Mouse (Mus musculus) kidney, embryonic 14.5 days (tissue): ENCODE data around the gene Wdr46. TPM values are rescaled to one million over a fixed set of nuclear protein-coding genes. Genes with fewer than 3 reads are reported as not detected.

Experiments used
- ATAC-seq: fragments of 200-750 bp; cut with Nextera tagmentation; 2 replicates; pipeline ENCODE4 v1.8.0; 2017; ENCODE audit warnings: moderate number of reproducible peaks, mild to moderate bottlenecking, moderate TSS enrichment, moderate library complexity; ENCODE audit not compliant: low FRiP score, low TSS enrichment
- H3K27ac ChIP-seq: fragments of 300-500 bp; sonication (generic); 2 replicates; pipeline ENCODE4 v1.5.1; 2014; ENCODE audit warnings: low read depth, mild to moderate bottlenecking, low read length, moderate library complexity, mixed read lengths
- H3K27me3 ChIP-seq: fragments of 300-500 bp; sonication (generic); 2 replicates; pipeline ENCODE4 v1.6.1; 2014; ENCODE audit warnings: mild to moderate bottlenecking, low read length; ENCODE audit not compliant: control insufficient read depth, insufficient read depth
- H3K36me3 ChIP-seq: fragments of 300-500 bp; sonication (generic); 2 replicates; pipeline ENCODE4 v1.6.1; 2014; ENCODE audit warnings: low read length, mixed read lengths; ENCODE audit not compliant: control insufficient read depth, insufficient read depth
- H3K4me1 ChIP-seq: fragments of 300-500 bp; sonication (generic); 2 replicates; pipeline ENCODE4 v1.6.1; 2014; ENCODE audit warnings: low read length, mixed read lengths; ENCODE audit not compliant: control insufficient read depth, insufficient read depth
- H3K4me2 ChIP-seq: fragments of 300-500 bp; sonication (generic); replicated peaks from 2 replicates; pipeline ENCODE4 v1.6.1; 2014; ENCODE audit warnings: low read depth, mild to moderate bottlenecking, low read length
- H3K4me3 ChIP-seq: fragments of 300-500 bp; sonication (generic); 2 replicates; pipeline ENCODE4 v1.5.1; 2014; ENCODE audit warnings: mild to moderate bottlenecking, low read length
- H3K9ac ChIP-seq: fragments of 300-500 bp; sonication (generic); 2 replicates; pipeline ENCODE4 v1.6.1; 2014; ENCODE audit warnings: low read depth, mild to moderate bottlenecking, low read length, moderate library complexity
- H3K9me3 ChIP-seq: fragments of 300-500 bp; sonication (generic); 2 replicates; pipeline ENCODE4 v1.6.1; 2016; ENCODE audit warnings: low read length; ENCODE audit not compliant: control insufficient read depth
- WGBS: fragments of 180-500 bp; shearing (Covaris S2); extraction: QIAGEN DNeasy Blood & Tissue Kit; methylation state at CpG from one replicate; pipeline ENCODE4 v1.1.7; 2014; 5-methylcytosine and 5-hydroxymethylcytosine counted together
- polyA plus RNA-seq: library from polyadenylated mRNA; unstranded; fragments of >200 nt; fragmentation: Nextera tagmentation; extraction: Ambion mirVana; gene quantifications from 2 replicates; pipeline ENCODE4 v1.2.1, GENCODE M21; 2014

Wdr46 gene
- polyA plus RNA-seq, 1 experiment from 2014 or later = 37.8 TPM

GRCm38 (mm10) chr17:33916294-33916693 lies 24.2 kb upstream of the Wdr46 start:
- peaks cover 35% of the 10 kb centered on the region for H3K36me3 ChIP-seq
- peak overlapping the region; percentile 61 for H3K4me3 ChIP-seq
- no peaks in the 10 kb centered on the region for H3K9me3 ChIP-seq
- no peaks in the 10 kb centered on the region for H3K27me3 ChIP-seq
- peak overlapping the region; percentile 65 for H3K9ac ChIP-seq
- 1% methylated on average over 13 of the region's 20 CpGs for WGBS
- peak overlapping the region; percentile 57 for H3K4me2 ChIP-seq
- peak overlapping the region; percentile 86 for H3K27ac ChIP-seq
- peak; percentile 7 for ATAC-seq
- peaks cover 20% of the 10 kb centered on the region; the same call in 1 of the 2 replicates for H3K4me1 ChIP-seq

DNA sequence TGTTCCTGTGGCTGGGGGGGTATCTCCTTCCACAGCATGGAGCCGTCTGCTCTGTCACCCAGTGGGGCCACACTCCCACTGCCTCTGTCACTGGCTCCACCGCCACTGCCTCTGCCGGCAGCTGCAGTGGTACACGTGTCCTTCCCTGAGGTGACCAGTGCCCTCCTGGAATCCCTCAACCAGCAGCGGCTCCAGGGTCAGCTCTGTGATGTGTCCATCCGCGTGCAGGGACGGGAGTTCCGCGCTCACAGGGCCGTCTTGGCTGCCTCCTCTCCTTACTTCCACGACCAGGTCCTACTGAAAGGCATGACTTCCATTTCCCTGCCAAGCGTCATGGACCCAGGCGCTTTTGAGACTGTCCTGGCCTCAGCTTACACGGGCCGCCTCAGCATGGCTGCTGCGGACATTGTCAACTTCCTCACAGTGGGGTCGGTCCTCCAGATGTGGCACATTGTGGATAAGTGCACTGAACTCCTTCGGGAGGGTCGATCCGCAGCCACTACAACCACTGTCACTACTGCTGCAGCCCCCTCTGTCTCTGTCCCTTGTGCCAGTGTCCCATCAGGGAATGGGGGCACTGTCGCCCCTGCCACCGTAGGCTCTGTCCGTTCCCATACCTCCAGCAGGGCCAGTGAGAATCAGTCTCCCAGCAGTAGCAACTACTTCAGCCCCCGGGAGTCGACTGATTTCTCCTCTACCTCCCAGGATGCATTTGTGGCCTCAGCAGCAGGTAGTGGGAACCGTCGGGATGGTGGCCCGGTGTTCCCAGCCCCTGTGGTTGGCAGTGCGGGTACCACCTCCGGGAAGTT lies 23.4 kb upstream of the Wdr46 start:
- no peak overlapping the region for H3K27ac ChIP-seq
- peaks cover 27% of the 10 kb centered on the region for H3K36me3 ChIP-seq

DNA sequence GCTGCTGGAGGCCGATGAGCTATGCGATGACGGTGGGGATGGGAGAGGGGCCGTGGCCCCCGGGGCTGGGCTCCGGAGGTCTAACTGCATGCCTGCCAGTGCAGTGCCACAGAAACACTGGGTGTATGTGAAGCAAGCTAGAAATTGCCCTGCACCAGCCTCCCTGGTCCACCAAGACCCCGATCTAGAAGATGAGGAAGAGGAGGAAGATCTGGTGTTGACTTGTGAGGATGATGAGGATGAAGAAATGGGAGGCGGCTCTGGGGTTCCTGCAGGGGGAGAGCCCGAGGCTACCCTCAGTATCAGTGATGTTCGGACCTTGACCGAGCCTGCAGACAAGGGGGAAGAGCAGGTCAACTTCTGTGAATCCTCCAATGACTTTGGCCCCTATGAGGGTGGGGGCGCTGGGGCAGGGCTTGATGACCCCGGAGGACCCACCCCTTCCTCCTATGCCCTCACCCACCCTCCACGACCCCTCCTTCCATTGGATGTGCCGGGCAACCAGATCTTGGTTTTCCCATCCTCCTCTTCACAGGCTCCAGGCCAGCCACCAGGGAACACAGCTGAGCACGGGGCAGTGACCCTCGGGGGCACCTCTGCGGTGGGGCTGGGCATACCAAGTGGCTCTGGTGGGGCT lies 22.7 kb upstream of the Wdr46 start:
- Histone ChIP-seq H3K9ac (no peak overlapping the region), H3K9me3 (no peaks in the 10 kb centered on the region), H3K27ac (no peak overlapping the region), H3K36me3 (peaks cover 21% of the 10 kb centered on the region), H3K27me3 (no peaks in the 10 kb centered on the region), H3K4me3 (no peak overlapping the region; the same call in 1 of the 2 replicates), H3K4me2 (no peak overlapping the region), H3K4me1 (peaks cover 12% of the 10 kb centered on the region; the same call in 1 of the 2 replicates)
- WGBS = 87% methylated on average over 18 of the region's 18 CpGs
- ATAC-seq = no peak

More for the DNA sequence above, 23.4 kb upstream of the Wdr46 start:
- Histone ChIP-seq H3K27me3 (no peaks in the 10 kb centered on the region), H3K4me1 (peaks cover 14% of the 10 kb centered on the region; the same call in 1 of the 2 replicates), H3K4me3 (peak overlapping the region; percentile 61), H3K9ac (peak overlapping the region; percentile 65; the same call in 1 of the 2 replicates), H3K4me2 (peak overlapping the region; percentile 57), H3K9me3 (no peaks in the 10 kb centered on the region)
- WGBS = 79% methylated on average over 31 of the region's 31 CpGs
- ATAC-seq = no peak

DNA sequence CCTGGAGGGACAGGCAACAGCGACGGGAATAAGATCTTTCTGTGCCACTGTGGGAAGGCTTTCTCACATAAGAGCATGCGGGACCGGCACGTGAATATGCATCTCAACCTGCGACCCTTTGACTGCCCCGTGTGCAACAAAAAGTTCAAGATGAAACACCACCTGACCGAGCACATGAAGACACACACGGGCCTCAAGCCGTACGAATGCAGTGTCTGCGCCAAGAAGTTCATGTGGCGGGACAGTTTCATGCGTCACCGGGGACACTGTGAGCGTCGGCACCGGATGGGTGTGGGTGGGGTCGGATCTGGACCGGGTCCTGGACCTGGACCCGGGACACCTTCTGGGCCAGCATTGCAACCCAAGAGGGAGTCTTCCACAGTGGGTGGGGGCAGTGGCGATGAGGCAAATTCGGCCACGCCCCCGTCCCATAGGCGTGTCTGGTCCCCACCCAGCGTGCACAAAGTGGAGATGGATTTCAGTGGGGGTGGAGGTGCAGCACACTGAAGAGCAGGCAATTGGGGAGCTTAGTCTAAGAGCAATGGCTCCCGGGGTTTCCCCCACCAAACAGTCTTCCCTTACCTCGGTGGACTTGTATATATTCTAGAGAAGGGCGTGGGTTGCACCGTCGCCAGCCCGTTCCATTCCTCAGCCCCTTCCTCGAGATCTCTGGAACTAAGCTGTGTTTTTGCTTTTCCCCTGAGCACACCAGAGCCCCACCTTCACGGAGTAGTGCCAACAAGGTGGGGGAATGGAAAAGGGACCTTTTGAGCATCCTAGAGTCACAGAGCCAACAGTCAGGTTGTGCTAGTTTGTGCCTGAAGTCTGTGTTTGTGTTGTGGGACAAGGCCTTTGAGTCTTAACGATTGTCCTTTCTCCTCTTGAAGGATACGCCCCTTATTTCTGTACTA lies 21.9 kb upstream of the Wdr46 start:
- ATAC-seq = no peak
- Histone ChIP-seq H3K4me3 (peak overlapping the region; percentile 62; the same call in 1 of the 2 replicates), H3K4me2 (peak overlapping the region; percentile 98), H3K27ac (no peak overlapping the region), H3K27me3 (no peaks in the 10 kb centered on the region), H3K9me3 (no peaks in the 10 kb centered on the region), H3K9ac (peak overlapping the region; percentile 72; the same call in 1 of the 2 replicates), H3K36me3 (peaks cover 15% of the 10 kb centered on the region), H3K4me1 (peaks cover 12% of the 10 kb centered on the region; the same call in 1 of the 2 replicates)
- WGBS = 65% methylated on average over 37 of the region's 37 CpGs

- Histone ChIP-seq H3K27me3 (no peaks in the 10 kb centered on the region), H3K4me2 (peak overlapping the region; percentile 98), H3K4me3 (peak overlapping the region; percentile 62), H3K27ac (peak overlapping the region; percentile 33), H3K9ac (peak overlapping the region; percentile 72), H3K4me1 (peaks cover 12% of the 10 kb centered on the region; the same call in 1 of the 2 replicates), H3K9me3 (no peaks in the 10 kb centered on the region), H3K36me3 (peaks cover 5% of the 10 kb centered on the region; the same call in 1 of the 2 replicates)
- WGBS = under 1% methylated on average over 46 of the region's 52 CpGs
- 0 out of 2 replicates have a peak, but pooled peaks have one; percentile 1 for ATAC-seq
Observed at GRCm38 (mm10) chr17:33919351-33920281, 20.8 kb upstream of the Wdr46 start.

DNA sequence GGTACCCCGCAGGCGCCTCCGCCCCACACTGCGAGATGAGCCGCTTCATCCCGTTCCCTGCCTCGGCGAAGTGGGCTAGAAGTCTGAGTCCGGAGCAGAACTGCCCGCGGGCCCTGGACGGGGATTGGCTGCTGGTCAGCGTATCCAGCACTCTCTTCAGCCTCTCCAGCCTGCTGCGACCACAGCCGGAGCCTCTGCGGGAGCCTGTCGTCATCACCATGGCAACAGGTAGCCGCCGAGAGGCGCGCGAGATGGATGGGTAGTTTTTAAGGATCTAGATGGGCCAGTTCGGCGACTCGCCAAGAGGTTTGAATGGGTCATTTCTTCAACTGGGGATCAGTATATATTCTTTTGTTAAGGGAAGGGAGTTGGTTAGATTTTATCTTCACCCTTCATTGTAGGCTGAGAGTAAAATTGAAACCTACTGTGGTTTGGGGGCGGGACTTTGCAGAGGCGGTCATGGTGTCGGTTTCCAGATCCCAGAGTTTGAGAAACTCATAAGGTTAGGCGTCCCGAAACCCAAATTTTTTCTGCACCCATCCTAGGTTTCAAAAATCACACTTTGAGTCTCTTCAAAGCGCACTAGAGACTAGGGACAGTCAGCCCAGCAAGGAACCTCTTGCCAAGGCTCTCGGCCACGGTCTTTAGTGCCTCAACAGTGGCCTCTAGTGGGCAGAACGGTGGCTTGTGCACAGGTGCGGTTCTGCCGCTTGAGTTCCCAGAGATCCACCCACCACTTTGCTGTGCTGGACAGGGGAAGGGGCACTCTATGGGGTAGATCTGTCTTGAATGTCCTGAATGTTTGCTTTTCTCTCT lies 20.0 kb upstream of the Wdr46 start:
- ATAC-seq = peak; percentile 64
- H3K9ac ChIP-seq = peak overlapping the region; percentile 72
- H3K36me3 ChIP-seq = no peaks in the 10 kb centered on the region; the same call in 1 of the 2 replicates
- peak overlapping the region; percentile 62 for H3K4me3 ChIP-seq
- H3K27me3 ChIP-seq = no peaks in the 10 kb centered on the region
- H3K9me3 ChIP-seq = no peaks in the 10 kb centered on the region
- under 1% methylated on average over 36 of the region's 36 CpGs for WGBS
- peak overlapping the region; percentile 98 for H3K4me2 ChIP-seq
- H3K27ac ChIP-seq = peak overlapping the region; percentile 33
- H3K4me1 ChIP-seq = peaks cover 9% of the 10 kb centered on the region; the same call in 1 of the 2 replicates

- no peak overlapping the region for H3K9ac ChIP-seq
- no peak overlapping the region for H3K4me2 ChIP-seq
- no peak for ATAC-seq
- H3K27me3 ChIP-seq = no peaks in the 10 kb centered on the region
- peaks cover 9% of the 10 kb centered on the region; the same call in 1 of the 2 replicates for H3K4me1 ChIP-seq
- no peak overlapping the region for H3K4me3 ChIP-seq
- no peaks in the 10 kb centered on the region for H3K9me3 ChIP-seq
- WGBS = 86% methylated on average over 7 of the region's 7 CpGs
- H3K27ac ChIP-seq = no peak overlapping the region
- H3K36me3 ChIP-seq = no peaks in the 10 kb centered on the region; the same call in 1 of the 2 replicates
Observed at GRCm38 (mm10) chr17:33921361-33921760, 19.1 kb upstream of the Wdr46 start.
